Mouse (Mus musculus) testis, adult 2 months (tissue): ENCODE data around the gene Smim14.

Experiments used
- CTCF ChIP-seq: fragments of 200-500 bp; IDR thresholded peaks from 2 replicates; pipeline ENCODE4 v1.5.1; 2012; ENCODE audit warnings: low read depth, mild to moderate bottlenecking, inconsistent platforms, low read length, moderate library complexity; ENCODE audit not compliant: control insufficient read depth, insufficient read depth, insufficient replicate concordance
- POLR2A ChIP-seq: fragments of 200-500 bp; IDR thresholded peaks from 2 replicates; pipeline ENCODE4 v1.6.1; 2012; ENCODE audit warnings: low read depth, mild to moderate bottlenecking, inconsistent platforms, low read length, moderate library complexity; ENCODE audit not compliant: control insufficient read depth

- TF ChIP-seq CTCF (no peak), POLR2A (no peak)
Measured at GRCm38 (mm10) chr5:65541889-65542288, 4.9 kb upstream of the Smim14 start.
